ENCODE assay signal across 9 mouse cellular contexts in the genomic region with DNA sequence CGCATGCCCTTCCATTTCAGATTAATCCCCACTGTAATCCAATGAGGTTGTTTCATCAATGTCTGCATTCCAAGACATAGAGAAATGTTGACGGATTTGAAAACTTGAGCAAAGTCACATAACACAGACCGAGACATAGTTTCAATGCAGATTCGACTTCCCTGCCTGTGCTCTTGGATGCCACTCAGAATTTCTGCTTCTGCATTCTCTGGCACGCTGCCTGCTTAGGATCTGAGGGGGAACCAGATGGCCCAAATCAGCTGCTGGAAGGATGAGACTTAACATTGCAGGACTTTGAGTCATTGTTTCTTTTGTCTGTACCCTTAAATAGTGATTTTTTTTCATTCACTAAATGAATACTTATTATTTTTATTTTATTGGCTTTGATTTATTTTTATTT.
DNase-seq lines count a peak whose midpoint lies in the region; ATAC-seq and TF ChIP-seq lines count a peak whose summit lies in the region.
"Had no signal": no experiment of that assay in that cellular context is flagged by ENCODE, and none has a peak within 500 bp of the region (broad histone marks: within the 10 kb centered on the region; RNA-seq: fewer than 3 reads in every experiment).

No protein-coding gene starts in this region.

- H3K4me1 ChIP-seq in lung, embryonic 16.5 days (replicated peaks; ENCODE audit: control insufficient read depth, insufficient read depth, low read length) = no peaks in the 10 kb centered on the region
- no peaks in the 10 kb centered on the region for H3K4me1 ChIP-seq in midbrain, embryonic 16.5 days (ENCODE audit: control insufficient read depth, insufficient read depth, low read length)
- no peaks in the 10 kb centered on the region for H3K4me1 ChIP-seq in liver, postnatal 0 days (ENCODE audit: insufficient read depth)

- no peaks in the 10 kb centered on the region for H3K36me3 ChIP-seq in lung, embryonic 16.5 days (ENCODE audit: control insufficient read depth, insufficient read depth, low read length)
- H3K36me3 ChIP-seq in midbrain, embryonic 16.5 days (ENCODE audit: control insufficient read depth, insufficient read depth, low read length) = no peaks in the 10 kb centered on the region
- H3K36me3 ChIP-seq in liver, postnatal 0 days (replicated peaks; ENCODE audit: insufficient read depth, low read length) = no peaks in the 10 kb centered on the region

- no peak overlapping the region for H3K27ac ChIP-seq in lung, embryonic 16.5 days (ENCODE audit: low read length)
- no peak overlapping the region for H3K27ac ChIP-seq in layer of hippocampus, adult 2 months
- H3K27ac ChIP-seq in midbrain, embryonic 16.5 days (ENCODE audit: low read length) = no peak overlapping the region
- H3K27ac ChIP-seq in liver, postnatal 0 days (ENCODE audit: low read depth) = no peak overlapping the region

- H3K9me3 ChIP-seq in lung, embryonic 16.5 days (ENCODE audit: control insufficient read depth, low read length) = no peaks in the 10 kb centered on the region
- no peaks in the 10 kb centered on the region for H3K9me3 ChIP-seq in midbrain, embryonic 16.5 days (replicated peaks; ENCODE audit: control insufficient read depth, low read length, poor library complexity, severe bottlenecking)
- H3K9me3 ChIP-seq in liver, postnatal 0 days (ENCODE audit: low read length) = no peaks in the 10 kb centered on the region

- H3K27me3 ChIP-seq in lung, embryonic 16.5 days (ENCODE audit: control insufficient read depth, insufficient read depth, low read depth, low read length) = no peaks in the 10 kb centered on the region
- no peaks in the 10 kb centered on the region for H3K27me3 ChIP-seq in midbrain, embryonic 16.5 days (ENCODE audit: control insufficient read depth, insufficient read depth, low read depth, low read length)
- no peaks in the 10 kb centered on the region for H3K27me3 ChIP-seq in liver, postnatal 0 days (ENCODE audit: insufficient read depth, low read length)

- H3K9ac ChIP-seq in lung, embryonic 16.5 days (ENCODE audit: low read length) = no peak overlapping the region
- no peak overlapping the region for H3K9ac ChIP-seq in midbrain, embryonic 16.5 days (ENCODE audit: low read depth, low read length)
- H3K9ac ChIP-seq in liver, postnatal 0 days (replicated peaks) = no peak overlapping the region

- no peak for TF ChIP-seq EP300 in liver, postnatal 0 days (IDR thresholded peaks at IDR 0.05; ENCODE audit: low read depth)

- peak; percentile 69 for ATAC-seq in lung, embryonic 16.5 days (ENCODE audit: low read depth)
- no peak for ATAC-seq in midbrain, embryonic 16.5 days
- no peak for ATAC-seq in liver, postnatal 0 days

- WGBS in lung, embryonic 16.5 days = 54% methylated on average over 5 of the region's 5 CpGs
- 76% methylated on average over 5 of the region's 5 CpGs for WGBS in midbrain, embryonic 16.5 days
- 73% methylated on average over 5 of the region's 5 CpGs for WGBS in liver, postnatal 0 days (ENCODE audit: insufficient replicate concordance)

- DNase-seq in cerebellum, postnatal 36 days = peak; percentile 15 to 37
- DNase-seq in cerebellum, adult 11 months = no peak
- DNase-seq in lung, postnatal 25 days (ENCODE audit: low spot score) = no peak
- peak; percentile 69 to 70 for DNase-seq in layer of hippocampus, adult 2 months (ENCODE audit: low spot score in 2 of 2)
- peak; percentile 65 to 72 for DNase-seq in right cerebral cortex, adult 2 months (ENCODE audit: low spot score in 2 of 2)
- no peak for DNase-seq in liver, postnatal 0 days
- DNase-seq: kidney, adult 2 months had no signal

- H3K4me3 ChIP-seq in lung, embryonic 16.5 days (ENCODE audit: low read length) = no peak overlapping the region
- no peak overlapping the region for H3K4me3 ChIP-seq in layer of hippocampus, adult 2 months
- no peak overlapping the region for H3K4me3 ChIP-seq in midbrain, embryonic 16.5 days (ENCODE audit: low read depth, low read length)
- no peak overlapping the region for H3K4me3 ChIP-seq in liver, postnatal 0 days (ENCODE audit: low read depth, low read length)

- no peak for TF ChIP-seq CTCF in layer of hippocampus, adult 2 months (conservative IDR thresholded peaks at IDR 0.05)
- no peak for TF ChIP-seq CTCF in liver, postnatal 0 days (IDR thresholded peaks at IDR 0.05; ENCODE audit: low read depth)

- H3K4me2 ChIP-seq in lung, embryonic 16.5 days (ENCODE audit: low read depth, low read length) = no peak overlapping the region
- no peak overlapping the region for H3K4me2 ChIP-seq in midbrain, embryonic 16.5 days (ENCODE audit: low read length)
- H3K4me2 ChIP-seq in liver, postnatal 0 days (ENCODE audit: low read depth, low read length) = no peak overlapping the region

Comparison
In these comparisons a context has a peak if more than half of its experiments do, and no peak if none do; other contexts are left out.
1. DNase-seq: peak in cerebellum, postnatal 36 days (2 of 2), layer of hippocampus, adult 2 months (2 of 2) and right cerebral cortex, adult 2 months (2 of 2); none in cerebellum, adult 11 months (single experiment), lung, postnatal 25 days (single experiment) and liver, postnatal 0 days (single experiment).